Mouse (Mus musculus) liver, embryonic 16.5 days (tissue): ENCODE results near the gene Sh3tc1. TPM values are rescaled to one million over a fixed set of nuclear protein-coding genes. Genes with fewer than 3 reads are reported as not detected.

ENCODE experiments used
- ATAC-seq: fragments of 200-750 bp; cut with Nextera tagmentation; 2 replicates; pipeline ENCODE4 v1.8.0; 2017; ENCODE audit warnings: low read depth, mild to moderate bottlenecking, moderate number of reproducible peaks, moderate library complexity
- H3K27ac ChIP-seq: fragments of 300-500 bp; sonication (generic); 2 replicates; pipeline ENCODE4 v1.5.1; 2014; ENCODE audit warnings: mild to moderate bottlenecking, low read length
- H3K27me3 ChIP-seq: fragments of 300-500 bp; sonication (generic); 2 replicates; pipeline ENCODE4 v1.6.1; 2014; ENCODE audit warnings: low read depth, low read length, mixed read lengths; ENCODE audit not compliant: control insufficient read depth, insufficient read depth
- H3K36me3 ChIP-seq: fragments of 300-500 bp; sonication (generic); 2 replicates; pipeline ENCODE4 v1.6.1; 2014; ENCODE audit warnings: mild to moderate bottlenecking; ENCODE audit not compliant: control insufficient read depth, insufficient read depth
- H3K4me1 ChIP-seq: fragments of 300-500 bp; sonication (generic); 2 replicates; pipeline ENCODE4 v1.6.1; 2014; ENCODE audit warnings: low read depth, low read length, mixed read lengths; ENCODE audit not compliant: control insufficient read depth
- H3K4me2 ChIP-seq: fragments of 300-500 bp; sonication (generic); 2 replicates; pipeline ENCODE4 v1.6.1; 2014; ENCODE audit warnings: low read depth, low read length, mixed read lengths
- H3K4me3 ChIP-seq: fragments of 300-500 bp; sonication (generic); 2 replicates; pipeline ENCODE4 v1.5.1; 2014; ENCODE audit warnings: low read depth, mild to moderate bottlenecking, low read length
- H3K9ac ChIP-seq: fragments of 300-500 bp; sonication (generic); 2 replicates; pipeline ENCODE4 v1.6.1; 2014; ENCODE audit warnings: low read depth, low read length
- H3K9me3 ChIP-seq: fragments of 300-500 bp; sonication (generic); replicated peaks from 2 replicates; pipeline ENCODE4 v1.6.1; 2016; ENCODE audit warnings: low read length; ENCODE audit not compliant: control insufficient read depth
- WGBS: fragments of 180-500 bp; shearing (Covaris S2); extraction: QIAGEN DNeasy Blood & Tissue Kit; methylation state at CpG from one replicate; pipeline ENCODE4 v1.1.7; 2014; ENCODE audit not compliant: insufficient replicate concordance; 5-methylcytosine and 5-hydroxymethylcytosine counted together
- polyA plus RNA-seq: library from polyadenylated mRNA; unstranded; fragments of >200 nt; fragmentation: Nextera tagmentation; extraction: Ambion mirVana; gene quantifications from 2 replicates; pipeline ENCODE4 v1.2.1, GENCODE M21; 2015

Sh3tc1 gene
- polyA plus RNA-seq, 1 experiment from 2014 or later = 3.2 TPM

DNA sequence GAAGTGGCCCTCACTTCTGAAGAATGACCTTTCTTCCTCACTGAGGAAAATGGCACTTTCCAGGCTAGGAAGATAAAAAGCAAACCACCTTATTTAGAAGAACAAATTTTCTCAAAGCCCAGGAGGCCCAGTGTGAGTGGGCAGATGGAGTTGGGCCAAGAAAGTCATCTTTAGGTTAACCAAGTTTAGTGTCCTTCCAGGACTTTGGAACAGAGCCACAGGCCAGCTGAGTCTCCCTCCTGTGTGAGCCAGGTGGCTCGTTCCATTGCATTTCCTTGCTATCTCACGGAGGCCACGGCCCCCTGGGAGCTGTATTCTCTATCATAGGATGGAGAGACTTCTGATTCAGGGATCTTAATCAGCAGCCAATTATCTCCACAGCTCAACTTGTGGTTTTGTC is 28.9 kb downstream of the Sh3tc1 start:
- no peaks in the 10 kb centered on the region for H3K36me3 ChIP-seq
- no peak overlapping the region for H3K4me2 ChIP-seq
- ATAC-seq = no peak
- no peaks in the 10 kb centered on the region for H3K27me3 ChIP-seq
- WGBS = 58% methylated on average over 3 of the region's 3 CpGs
- no peaks in the 10 kb centered on the region for H3K4me1 ChIP-seq
- no peak overlapping the region for H3K27ac ChIP-seq
- no peak overlapping the region for H3K9ac ChIP-seq
- H3K9me3 ChIP-seq = no peaks in the 10 kb centered on the region
- H3K4me3 ChIP-seq = no peak overlapping the region

GRCm38 (mm10) chr5:35710481-35710880 is 29.3 kb downstream of the Sh3tc1 start:
- no peaks in the 10 kb centered on the region for H3K9me3 ChIP-seq
- H3K27me3 ChIP-seq = no peaks in the 10 kb centered on the region
- H3K36me3 ChIP-seq = no peaks in the 10 kb centered on the region
- H3K4me1 ChIP-seq = no peaks in the 10 kb centered on the region
- H3K4me2 ChIP-seq = no peak overlapping the region
- WGBS = 48% methylated on average over 3 of the region's 3 CpGs
- no peak overlapping the region for H3K9ac ChIP-seq
- no peak for ATAC-seq
- no peak overlapping the region for H3K27ac ChIP-seq
- H3K4me3 ChIP-seq = no peak overlapping the region

DNA sequence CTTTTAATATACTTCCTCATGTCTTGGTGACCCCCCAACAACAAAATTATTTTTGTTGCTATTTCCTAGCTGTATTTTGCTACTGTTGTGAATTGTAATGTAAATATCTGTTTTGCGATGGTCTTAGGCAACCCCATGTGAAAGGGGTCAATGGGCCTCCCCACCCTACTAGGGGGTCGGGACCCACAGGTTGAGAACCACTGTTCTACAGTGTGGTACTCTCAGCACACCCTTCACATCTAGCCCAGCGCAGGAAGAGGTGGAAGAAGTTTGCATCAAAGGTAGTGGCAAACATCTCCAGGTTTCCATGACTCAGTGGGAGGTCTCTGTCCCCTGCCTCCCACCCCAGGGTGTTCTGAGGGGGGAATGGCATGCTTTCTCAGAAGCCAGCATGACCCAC is 34.4 kb downstream of the Sh3tc1 start:
- WGBS = 68% methylated on average over 3 of the region's 3 CpGs
- no peak for ATAC-seq
- H3K36me3 ChIP-seq = no peaks in the 10 kb centered on the region

DNA sequence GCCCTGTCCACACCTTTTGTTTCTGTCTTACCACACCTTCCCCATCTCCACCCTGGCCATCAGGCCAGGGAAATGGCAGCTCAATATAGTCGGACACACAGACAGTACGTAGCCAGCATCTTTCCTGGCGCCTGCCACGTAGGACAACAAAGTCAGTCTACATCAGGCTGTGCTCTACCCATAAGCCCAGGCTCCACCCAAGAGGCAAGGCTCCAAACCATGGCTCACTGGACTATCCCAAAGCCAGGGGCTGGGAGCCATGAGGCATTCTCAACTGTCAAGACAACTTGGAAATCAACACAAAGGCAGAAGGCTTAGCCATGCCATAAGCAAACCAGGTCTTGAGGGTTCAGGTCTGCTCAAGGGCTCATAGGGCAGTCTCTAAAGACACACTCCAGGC is 36.0 kb downstream of the Sh3tc1 start:
- Histone ChIP-seq H3K27me3 (no peaks in the 10 kb centered on the region), H3K9ac (no peak overlapping the region), H3K4me2 (no peak overlapping the region), H3K9me3 (no peaks in the 10 kb centered on the region), H3K36me3 (no peaks in the 10 kb centered on the region), H3K4me1 (no peaks in the 10 kb centered on the region), H3K27ac (no peak overlapping the region), H3K4me3 (no peak overlapping the region)
- no peak for ATAC-seq
- WGBS = 73% methylated on average over 4 of the region's 4 CpGs

More for the DNA sequence above, 34.4 kb downstream of the Sh3tc1 start:
- Histone ChIP-seq H3K4me3 (no peak overlapping the region), H3K27me3 (no peaks in the 10 kb centered on the region), H3K4me1 (no peaks in the 10 kb centered on the region), H3K4me2 (no peak overlapping the region), H3K27ac (no peak overlapping the region), H3K9me3 (no peaks in the 10 kb centered on the region), H3K9ac (no peak overlapping the region)

DNA sequence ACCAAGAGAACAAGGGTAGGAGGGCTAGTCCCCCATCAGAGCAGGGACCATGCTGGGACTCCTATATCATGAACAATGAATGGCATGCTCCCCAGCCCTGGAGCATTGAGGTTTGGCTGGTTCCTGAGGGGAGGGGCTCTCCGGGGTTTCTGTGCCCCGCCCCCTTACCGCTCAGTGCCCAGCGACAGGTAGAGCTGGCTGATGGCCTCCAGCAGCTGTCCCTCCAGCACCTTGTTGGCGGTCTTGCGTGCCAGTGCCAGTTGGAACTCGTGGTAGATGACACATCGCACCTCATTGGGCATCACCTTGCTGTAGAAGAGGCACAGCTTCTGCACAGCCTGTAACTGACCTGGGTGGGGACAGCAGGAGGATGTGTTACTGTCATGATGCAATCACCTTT is 36.6 kb downstream of the Sh3tc1 start:
- H3K9me3 ChIP-seq = no peaks in the 10 kb centered on the region
- no peak overlapping the region for H3K4me2 ChIP-seq
- no peak for ATAC-seq
- no peaks in the 10 kb centered on the region for H3K4me1 ChIP-seq
- WGBS = 68% methylated on average over 8 of the region's 8 CpGs
- no peaks in the 10 kb centered on the region for H3K36me3 ChIP-seq
- H3K4me3 ChIP-seq = no peak overlapping the region
- H3K27me3 ChIP-seq = no peaks in the 10 kb centered on the region
- no peak overlapping the region for H3K27ac ChIP-seq
- no peak overlapping the region for H3K9ac ChIP-seq

GRCm38 (mm10) chr5:35702582-35703140 is 37.1 kb downstream of the Sh3tc1 start:
- Histone ChIP-seq H3K27me3 (no peaks in the 10 kb centered on the region), H3K9me3 (no peaks in the 10 kb centered on the region), H3K4me2 (no peak overlapping the region), H3K4me3 (no peak overlapping the region), H3K9ac (no peak overlapping the region), H3K27ac (no peak overlapping the region), H3K4me1 (no peaks in the 10 kb centered on the region), H3K36me3 (no peaks in the 10 kb centered on the region)
- 57% methylated on average over 4 of the region's 4 CpGs for WGBS
- ATAC-seq = no peak

DNA sequence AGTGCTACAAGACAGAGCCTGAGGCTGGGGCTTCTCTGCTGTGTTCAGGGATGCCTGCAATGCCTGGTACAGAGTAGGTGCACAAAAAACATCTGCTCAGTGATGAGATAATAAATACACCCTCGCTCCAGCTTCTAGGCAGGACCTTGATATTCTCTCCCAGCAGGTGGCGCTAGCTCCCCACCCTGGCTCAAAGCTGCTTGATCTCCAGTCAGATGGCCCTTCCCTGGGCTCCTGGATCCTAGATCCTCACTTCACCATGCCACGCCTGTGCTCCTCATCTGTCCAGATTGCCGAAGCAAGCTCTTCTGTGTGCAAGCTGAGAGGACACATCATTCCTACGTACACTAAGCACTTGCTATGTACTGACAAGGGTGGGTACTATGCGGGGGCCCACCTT is 38.7 kb downstream of the Sh3tc1 start:
- H3K4me1 ChIP-seq = no peaks in the 10 kb centered on the region
- WGBS = 35% methylated on average over 6 of the region's 6 CpGs
- no peak for ATAC-seq

GRCm38 (mm10) chr5:35695815-35696214 is 44.0 kb downstream of the Sh3tc1 start:
- H3K9me3 ChIP-seq = no peaks in the 10 kb centered on the region
- H3K4me2 ChIP-seq = no peak overlapping the region
- H3K27me3 ChIP-seq = no peaks in the 10 kb centered on the region
- H3K4me1 ChIP-seq = no peaks in the 10 kb centered on the region
- no peak overlapping the region for H3K4me3 ChIP-seq
- no peak overlapping the region for H3K9ac ChIP-seq
- WGBS = 28% methylated on average over 5 of the region's 5 CpGs
- no peak for ATAC-seq
- H3K27ac ChIP-seq = no peak overlapping the region
- H3K36me3 ChIP-seq = no peaks in the 10 kb centered on the region

More for the DNA sequence above, 38.7 kb downstream of the Sh3tc1 start:
- no peak overlapping the region for H3K9ac ChIP-seq
- no peak overlapping the region for H3K27ac ChIP-seq
- no peak overlapping the region for H3K4me2 ChIP-seq
- H3K9me3 ChIP-seq = no peaks in the 10 kb centered on the region
- H3K4me3 ChIP-seq = no peak overlapping the region
- H3K27me3 ChIP-seq = no peaks in the 10 kb centered on the region
- H3K36me3 ChIP-seq = no peaks in the 10 kb centered on the region

DNA sequence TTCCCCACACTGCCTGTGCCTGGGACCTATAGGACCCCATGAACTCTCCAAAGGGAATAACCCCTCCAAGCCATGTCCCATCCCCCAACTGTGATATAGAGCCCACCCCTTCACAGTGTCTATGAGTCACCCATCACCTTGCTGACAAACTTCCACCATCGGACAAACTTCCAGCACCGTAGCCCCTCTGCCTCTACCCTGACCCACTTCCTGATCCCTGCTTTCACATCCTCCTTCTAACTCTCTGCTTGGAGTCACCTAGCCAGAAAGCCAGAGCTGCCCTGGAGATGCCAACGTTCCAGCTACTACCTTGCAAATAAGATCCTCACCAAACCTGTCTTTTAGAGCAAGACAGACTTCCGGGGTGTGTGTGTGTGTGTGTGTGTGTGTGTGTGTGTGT is 46.1 kb downstream of the Sh3tc1 start:
- no peaks in the 10 kb centered on the region for H3K27me3 ChIP-seq
- H3K27ac ChIP-seq = no peak overlapping the region
- H3K4me2 ChIP-seq = no peak overlapping the region
- no peaks in the 10 kb centered on the region for H3K9me3 ChIP-seq
- 34% methylated on average over 4 of the region's 4 CpGs for WGBS
- no peaks in the 10 kb centered on the region for H3K4me1 ChIP-seq
- no peaks in the 10 kb centered on the region for H3K36me3 ChIP-seq
- H3K4me3 ChIP-seq = no peak overlapping the region
- no peak overlapping the region for H3K9ac ChIP-seq
- ATAC-seq = no peak
